Mouse (Mus musculus): ENCODE measurements around the gene Cyfip2.

- TF ChIP-seq CTCF (IDR thresholded peaks at IDR 0.05; ENCODE audit: low read depth) (no peak), EP300 (IDR thresholded peaks at IDR 0.05; ENCODE audit: low read depth) (no peak)
These were observed 23.1 kb downstream of the Cyfip2 start for GRCm38 (mm10) chr11:46289561-46289960.
